Comparison of ENCODE assay signal across 19 mouse cellular contexts in the genomic region with DNA sequence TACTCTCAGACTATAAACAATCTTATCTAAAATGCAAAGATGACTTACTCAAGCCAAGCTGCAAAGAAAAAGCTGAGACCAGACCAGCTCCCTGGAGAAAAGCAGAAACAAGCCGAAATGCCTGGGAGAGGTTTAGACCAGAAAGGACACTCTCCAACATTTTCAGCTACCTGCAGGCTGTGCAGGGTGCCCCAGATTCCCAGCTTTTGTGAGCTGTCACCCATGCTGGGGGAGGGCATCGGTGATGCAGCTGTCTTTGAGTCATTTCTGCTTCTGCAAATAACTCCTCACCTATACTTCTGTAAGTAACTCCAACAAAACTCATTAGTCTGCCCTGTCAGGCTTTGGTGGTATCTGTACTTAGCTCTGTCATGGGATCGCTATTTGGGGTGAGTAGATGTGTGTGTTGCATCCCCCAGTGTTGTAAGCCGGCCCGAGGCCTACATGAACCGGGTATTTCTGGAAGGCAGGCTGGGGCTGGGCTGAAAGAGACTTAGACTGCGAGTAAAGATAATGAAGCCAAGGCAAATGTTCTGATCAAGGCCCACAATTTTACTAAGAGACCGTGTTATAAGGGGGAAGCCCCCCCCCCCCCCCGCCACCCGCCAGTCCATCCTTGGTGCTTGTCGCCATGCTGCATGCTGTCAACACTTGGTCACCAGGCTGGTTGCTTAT.
"Had no signal": no experiment of that assay in that cellular context is flagged by ENCODE, and none has a peak within 500 bp of the region (broad histone marks: within the 10 kb centered on the region; RNA-seq: fewer than 3 reads in every experiment).

No protein-coding gene starts in this region.

- H3K4me1 ChIP-seq: liver, embryonic 13.5 days; liver, embryonic 15.5 days; lung, embryonic 15.5 days; midbrain, embryonic 13.5 days; midbrain, embryonic 15.5 days; neural tube, embryonic 12.5 days; stomach, embryonic 15.5 days had no signal

- ATAC-seq: liver, postnatal 0 days; lung, postnatal 0 days; midbrain, embryonic 13.5 days; midbrain, embryonic 15.5 days had no signal

- H3K9me3 ChIP-seq: liver, embryonic 13.5 days; liver, embryonic 15.5 days; lung, embryonic 15.5 days; midbrain, embryonic 13.5 days; midbrain, embryonic 15.5 days; neural tube, embryonic 12.5 days; stomach, embryonic 15.5 days had no signal

- H3K36me3 ChIP-seq: lung, embryonic 15.5 days had no signal

- H3K27ac ChIP-seq: liver, embryonic 13.5 days; liver, embryonic 15.5 days; lung, embryonic 15.5 days; macrophage; midbrain, embryonic 13.5 days; midbrain, embryonic 15.5 days; neural tube, embryonic 12.5 days; stomach, embryonic 15.5 days; stomach, postnatal 0 days had no signal

- H3K9ac ChIP-seq: liver, embryonic 13.5 days; liver, embryonic 15.5 days; liver, postnatal 0 days; lung, embryonic 15.5 days; midbrain, embryonic 13.5 days; midbrain, embryonic 15.5 days; neural tube, embryonic 12.5 days; stomach, embryonic 15.5 days had no signal

- H3K27me3 ChIP-seq: liver, embryonic 13.5 days; liver, embryonic 15.5 days; lung, embryonic 15.5 days; megakaryocyte, embryonic 14.5 days; midbrain, embryonic 13.5 days; midbrain, embryonic 15.5 days; neural tube, embryonic 12.5 days; stomach, embryonic 15.5 days had no signal

- H3K4me3 ChIP-seq: liver, embryonic 13.5 days; liver, embryonic 15.5 days; lung, embryonic 15.5 days; megakaryocyte, embryonic 14.5 days; midbrain, embryonic 13.5 days; midbrain, embryonic 15.5 days; neural tube, embryonic 12.5 days; stomach, embryonic 15.5 days had no signal

- DNase-seq: liver, embryonic 13.5 days; liver, postnatal 0 days; lung, adult 2 months; lung, postnatal 14 days; lung, postnatal 36 days; right cerebral cortex, postnatal 25 days; thymus, adult 2 months; thymus, postnatal 25 days; thymus, postnatal 4 days had no signal
